Mouse (Mus musculus) cortical plate, adult 2 months (tissue): Measurements from ENCODE around the gene Rad54l2. TPM values are rescaled to one million over a fixed set of nuclear protein-coding genes. Genes with fewer than 3 reads are reported as not detected.
A peak's percentile ranks its signal among the peaks of the same experiment; 100 is the strongest.

Experiments
- H3K27ac ChIP-seq: fragments of 200-500 bp; 2 replicates; pipeline ENCODE4 v1.5.1; 2012; ENCODE audit warnings: low read length, control low read depth, inconsistent platforms; ENCODE audit not compliant: insufficient read depth
- H3K4me1 ChIP-seq: fragments of 200-500 bp; 2 replicates; pipeline ENCODE4 v1.6.1; 2011; ENCODE audit warnings: low read length; ENCODE audit not compliant: control insufficient read depth, insufficient read depth
- H3K4me3 ChIP-seq: fragments of 200-500 bp; 2 replicates; pipeline ENCODE4 v1.5.1; 2011; ENCODE audit warnings: mild to moderate bottlenecking, low read length, control low read depth; ENCODE audit not compliant: insufficient read depth
- CTCF ChIP-seq: fragments of 200-500 bp; IDR thresholded peaks from 2 replicates; pipeline ENCODE4 v1.5.1; 2011; ENCODE audit warnings: mild to moderate bottlenecking, control low read depth, low read length; ENCODE audit not compliant: insufficient read depth; ENCODE audit errors: extremely low read depth
- POLR2A ChIP-seq: fragments of 200-500 bp; IDR thresholded peaks from 2 replicates; pipeline ENCODE4 v1.6.1; 2011; ENCODE audit warnings: mild to moderate bottlenecking, low read length, control low read depth; ENCODE audit not compliant: insufficient read depth; ENCODE audit errors: extremely low read depth
- polyA plus RNA-seq: library from polyadenylated mRNA; depleted of rRNA; stranded (reverse); fragments of >200 nt; gene quantifications from 2 replicates; pipeline ENCODE4 v1.2.3, GENCODE M21; 2012

Gene Rad54l2
- polyA plus RNA-seq, 1 experiment, result 7.2 TPM

DNA sequence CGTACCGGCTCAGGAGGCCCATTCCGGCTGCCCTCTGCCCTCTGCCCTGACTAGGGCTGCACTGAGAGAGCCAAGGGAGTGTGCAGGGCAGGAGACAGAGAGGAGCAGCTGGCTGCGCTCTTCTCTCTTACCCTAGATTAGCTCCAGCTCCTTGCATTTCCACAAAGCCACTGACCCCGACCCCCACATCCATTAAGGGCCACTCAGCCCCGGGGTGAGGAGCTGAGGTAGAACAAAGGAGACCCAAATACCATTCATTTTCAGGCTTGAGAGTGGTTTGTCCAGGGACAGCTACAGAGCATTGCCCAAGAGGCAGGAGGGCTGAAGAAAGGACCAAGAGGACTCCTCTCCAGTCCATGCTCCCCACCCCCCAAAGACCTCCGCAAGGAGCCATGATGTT, 129.6 kb downstream of the Rad54l2 start:
- no peak for TF ChIP-seq CTCF
- no peak for TF ChIP-seq POLR2A
- H3K4me3 ChIP-seq, result no peak overlapping the region

DNA sequence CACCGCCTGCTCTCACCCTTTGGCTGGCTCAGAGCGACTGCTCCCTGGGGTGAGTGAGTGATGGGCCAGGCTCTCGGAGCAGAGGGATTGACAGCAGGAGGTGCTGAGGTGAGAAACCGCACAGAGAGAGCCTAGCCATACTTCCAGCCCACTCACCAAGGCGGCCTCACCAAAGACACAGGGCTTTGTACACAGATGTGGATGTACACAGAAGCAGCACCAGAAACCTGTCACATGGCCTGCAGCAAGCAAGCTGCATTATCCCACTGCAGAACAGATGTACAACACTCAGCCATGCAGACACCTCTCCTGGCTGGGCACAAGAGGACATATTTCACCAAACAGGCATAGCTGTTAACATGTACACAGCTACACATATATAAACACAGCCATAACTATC, 131.4 kb downstream of the Rad54l2 start:
- peaks cover 9% of the 10 kb centered on the region for H3K4me1 ChIP-seq
- peak overlapping the region; percentile 18; the same call in 1 of the 2 replicates for H3K27ac ChIP-seq
- H3K4me3 ChIP-seq, result no peak overlapping the region
- TF ChIP-seq POLR2A, result no peak
- TF ChIP-seq CTCF, result no peak

More for the DNA sequence above, 129.6 kb downstream of the Rad54l2 start:
- no peak overlapping the region for H3K27ac ChIP-seq
- H3K4me1 ChIP-seq, result peaks cover 11% of the 10 kb centered on the region

DNA sequence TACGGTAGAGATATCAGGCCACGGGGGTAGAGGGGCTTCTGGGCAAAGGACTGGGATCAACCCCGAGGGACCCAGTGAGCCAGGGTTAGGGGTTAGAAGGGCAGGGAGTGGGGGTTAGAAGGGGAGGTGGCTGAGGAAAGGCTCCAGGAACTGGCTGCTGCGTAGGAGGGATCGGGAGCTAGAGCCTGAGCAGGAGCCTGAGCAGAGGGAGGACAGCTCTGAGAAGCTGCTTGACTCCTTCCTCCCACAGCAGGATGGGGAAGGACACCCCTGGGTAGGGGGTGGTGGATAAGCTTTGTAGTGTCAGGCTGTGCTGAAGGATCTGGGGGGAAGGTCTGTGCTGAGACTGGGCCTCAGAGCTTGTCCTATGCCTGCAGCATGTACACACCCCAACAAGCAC, 132.2 kb downstream of the Rad54l2 start:
- H3K27ac ChIP-seq, result peak overlapping the region; percentile 18

DNA sequence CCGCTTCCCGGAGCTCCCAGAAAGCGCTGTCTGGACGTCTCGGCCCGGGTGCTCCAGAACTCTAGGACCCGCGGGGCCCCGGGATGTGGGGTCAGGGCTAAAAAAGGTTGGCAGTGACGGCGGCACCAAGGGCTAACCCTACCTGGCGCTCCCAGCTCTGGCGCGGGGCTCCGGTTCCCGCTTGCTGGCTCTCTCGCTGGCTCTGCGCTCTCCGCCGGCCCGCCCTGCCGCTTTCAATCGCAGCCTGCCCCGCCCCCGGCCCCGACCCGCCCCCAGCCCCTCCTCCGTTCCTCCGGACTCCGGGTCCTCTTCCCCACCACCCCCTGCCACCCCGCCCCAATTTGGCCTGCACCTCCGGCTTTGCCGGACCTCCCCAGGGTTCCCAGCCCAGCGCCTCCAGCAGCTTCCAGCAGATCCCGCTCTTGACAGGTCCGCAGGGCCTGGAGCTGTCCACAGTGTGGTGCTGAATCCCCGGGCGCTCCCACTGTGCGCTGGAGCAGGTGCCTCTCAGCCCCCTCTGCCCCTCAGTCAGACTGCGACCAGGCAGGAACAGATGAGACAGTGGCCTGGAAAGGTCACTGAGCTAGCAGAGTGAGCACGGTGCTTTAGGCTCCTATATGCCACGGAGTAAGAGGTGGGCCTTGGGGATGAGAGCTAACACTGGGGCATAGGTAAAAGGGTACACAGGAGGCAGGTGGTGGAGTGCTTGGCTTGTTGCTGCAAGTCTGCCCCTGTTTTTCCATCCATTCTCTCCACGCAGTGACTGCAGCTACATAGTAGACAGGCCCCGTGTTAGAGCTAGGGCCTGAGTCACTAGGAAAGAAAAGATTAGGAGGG, 132.9 kb downstream of the Rad54l2 start, which contains the start of gene Grm2:
Gene Grm2 (minus strand): TSS at position 199 of the 837 bp plus-strand sequence.
- peak within 1 kb of the TSS; percentile 60 for H3K4me3 ChIP-seq
- no peak for TF ChIP-seq CTCF
- no peak for TF ChIP-seq POLR2A
- H3K4me1 ChIP-seq, result peaks cover 9% of the 10 kb centered on the region
- peak within 1 kb of the TSS; percentile 38 for H3K27ac ChIP-seq

More for the DNA sequence above, 132.2 kb downstream of the Rad54l2 start:
- TF ChIP-seq POLR2A, result peak; percentile 37; the same call in 1 of the 2 replicates
- no peak for TF ChIP-seq CTCF
- H3K4me1 ChIP-seq, result peaks cover 9% of the 10 kb centered on the region
- H3K4me3 ChIP-seq, result peak overlapping the region; percentile 60

DNA sequence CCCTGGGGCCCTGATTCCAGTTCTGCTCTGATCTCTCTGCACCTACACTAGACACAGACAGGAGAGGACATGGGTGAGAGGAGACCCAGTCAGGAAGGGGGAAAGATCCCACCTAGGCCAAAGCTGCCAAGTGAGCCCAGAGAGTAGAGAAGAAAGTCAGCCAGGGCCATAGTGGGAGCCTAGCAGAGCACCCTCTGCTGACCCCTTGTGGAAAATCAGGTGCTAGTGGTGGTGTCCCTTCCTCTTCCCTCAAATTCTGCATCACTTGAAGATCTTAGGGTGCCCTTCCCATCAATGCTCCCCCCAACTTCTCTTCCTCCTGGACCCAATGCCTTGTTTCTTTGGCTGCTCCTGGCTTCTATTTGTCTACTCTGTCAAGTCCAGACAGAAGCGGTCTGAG, 136.3 kb downstream of the Rad54l2 start:
- Histone ChIP-seq H3K4me1 (peaks cover 7% of the 10 kb centered on the region; the same call in 1 of the 2 replicates), H3K4me3 (peak overlapping the region; percentile 12; the same call in 1 of the 2 replicates), H3K27ac (no peak overlapping the region)
- TF ChIP-seq CTCF (peak; percentile 51), POLR2A (no peak)

DNA sequence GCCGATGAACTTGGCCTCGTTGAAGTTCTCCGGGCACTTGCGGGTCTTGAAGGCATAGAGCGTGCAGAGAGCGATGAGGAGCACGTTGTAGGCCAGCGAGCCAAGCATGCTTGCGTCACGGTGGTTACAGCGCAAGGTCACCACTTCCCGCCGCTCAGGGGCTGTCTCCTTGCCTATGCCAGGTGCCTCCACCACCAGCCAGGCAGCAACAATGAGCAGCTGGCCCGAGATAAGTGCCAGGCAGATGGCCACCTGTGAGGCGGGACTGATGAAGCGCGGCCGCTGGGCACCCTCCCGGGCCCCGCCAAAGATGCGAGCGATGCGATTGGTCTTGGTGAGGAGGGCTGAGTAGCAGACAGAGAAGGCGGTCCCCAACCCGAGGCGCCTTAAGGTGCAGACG, 141.8 kb downstream of the Rad54l2 start:
- Histone ChIP-seq H3K4me1 (peaks cover 3% of the 10 kb centered on the region; the same call in 1 of the 2 replicates), H3K4me3 (no peak overlapping the region), H3K27ac (no peak overlapping the region)
- no peak for TF ChIP-seq POLR2A
- no peak for TF ChIP-seq CTCF

DNA sequence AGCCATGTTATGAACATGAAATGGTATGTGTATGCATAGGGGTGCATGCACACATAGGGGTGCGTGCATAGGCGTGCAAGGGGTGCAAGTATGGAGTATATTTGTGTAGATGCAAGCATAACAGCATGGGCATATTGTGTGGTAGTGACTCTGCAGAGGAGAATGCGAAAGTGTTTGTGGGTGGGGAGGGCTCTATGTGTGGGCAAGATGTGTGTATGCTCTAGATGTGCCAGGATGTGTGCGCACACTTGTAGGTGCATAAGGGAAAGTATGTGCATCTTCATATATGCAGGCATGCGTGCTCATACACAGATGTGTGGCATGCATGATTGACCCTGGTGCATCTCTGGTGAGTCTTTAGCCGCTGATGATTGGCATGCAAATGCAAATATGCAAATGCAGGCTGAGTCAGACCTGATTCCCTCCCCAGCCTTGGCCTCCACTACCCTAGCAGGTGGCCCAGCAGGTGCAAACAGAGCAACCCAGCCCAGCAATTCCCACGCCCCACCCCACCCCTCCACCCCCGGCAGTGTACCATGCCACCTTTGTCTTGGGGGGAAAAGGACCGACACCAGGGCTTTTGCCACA, 143.2 kb downstream of the Rad54l2 start:
- TF ChIP-seq POLR2A (no peak), CTCF (no peak)
- Histone ChIP-seq H3K27ac (no peak overlapping the region), H3K4me1 (peaks cover 3% of the 10 kb centered on the region; the same call in 1 of the 2 replicates), H3K4me3 (no peak overlapping the region)

DNA sequence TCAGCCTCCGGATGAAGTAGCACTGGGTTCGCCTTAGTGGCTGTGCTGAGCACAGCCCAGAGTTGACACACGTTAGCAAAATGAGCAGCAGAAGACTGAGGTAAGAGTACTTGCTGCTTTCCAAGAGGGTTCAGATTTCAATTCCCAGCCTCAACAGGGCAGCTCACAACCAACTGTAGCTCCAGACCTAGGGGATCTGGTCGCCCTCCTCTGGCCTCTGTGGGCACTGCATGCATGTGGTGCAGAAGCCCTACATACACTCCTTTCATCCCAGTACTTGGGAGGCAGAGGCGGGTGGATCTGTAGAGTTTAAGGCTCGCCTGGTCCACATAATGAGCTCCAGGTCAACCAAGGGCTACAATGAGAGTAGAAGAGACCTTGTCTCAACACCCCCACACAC, 145.2 kb downstream of the Rad54l2 start:
- Histone ChIP-seq H3K4me1 (peaks cover 3% of the 10 kb centered on the region; the same call in 1 of the 2 replicates), H3K4me3 (no peak overlapping the region), H3K27ac (no peak overlapping the region)
- TF ChIP-seq CTCF, result 0 out of 2 replicates have a peak, but pooled peaks have one; percentile 31
- TF ChIP-seq POLR2A, result no peak

DNA sequence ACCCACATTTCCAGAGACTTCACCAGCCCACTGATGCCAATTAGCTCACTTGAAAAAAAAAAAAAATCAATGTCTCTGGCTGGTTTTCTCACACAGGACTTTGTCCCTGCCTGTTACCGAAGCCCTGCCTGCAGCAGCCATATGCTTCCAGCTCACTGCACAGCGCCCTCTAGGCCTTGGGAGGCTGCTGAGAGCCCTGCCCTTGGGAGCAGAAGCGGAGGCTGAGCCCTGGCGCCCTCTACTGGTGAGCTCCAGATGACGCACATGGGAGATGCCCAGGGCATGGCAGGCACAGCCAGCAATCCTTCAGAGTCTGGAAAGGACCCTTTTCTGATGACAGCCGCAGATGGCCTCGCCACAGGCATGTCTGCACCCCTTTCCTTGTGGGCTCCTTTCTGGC, 145.9 kb downstream of the Rad54l2 start:
- no peak overlapping the region for H3K27ac ChIP-seq
- no peak for TF ChIP-seq POLR2A
- peak; percentile 85 for TF ChIP-seq CTCF
- no peak overlapping the region for H3K4me3 ChIP-seq
- peaks cover 3% of the 10 kb centered on the region; the same call in 1 of the 2 replicates for H3K4me1 ChIP-seq

DNA sequence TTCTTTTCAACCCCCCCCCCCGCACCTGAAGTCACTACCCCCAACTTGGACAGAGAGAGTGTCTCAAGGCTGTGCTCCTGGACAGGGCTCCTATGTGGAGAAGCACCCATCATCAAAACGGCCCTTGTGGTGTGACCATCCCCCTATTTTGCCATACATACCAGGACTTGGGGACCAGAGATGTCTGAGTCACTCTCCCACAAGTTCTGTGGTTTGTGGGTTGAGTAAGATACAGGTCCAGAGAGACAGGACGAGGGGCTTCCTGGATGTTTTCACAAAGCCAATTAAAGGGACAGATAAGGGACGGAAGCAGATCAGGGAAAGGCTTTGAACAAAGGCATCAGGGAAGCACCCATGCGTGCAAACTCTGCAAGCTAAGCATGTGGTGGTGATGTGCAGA, 147.6 kb downstream of the Rad54l2 start:
- H3K4me3 ChIP-seq, result no peak overlapping the region
- H3K4me1 ChIP-seq, result peaks cover 3% of the 10 kb centered on the region; the same call in 1 of the 2 replicates
- no peak for TF ChIP-seq POLR2A
- no peak for TF ChIP-seq CTCF
- no peak overlapping the region for H3K27ac ChIP-seq
